Mouse (Mus musculus) intestine, embryonic 14.5 days (tissue): Measurements from ENCODE around the gene Akt1. TPM values are rescaled to one million over a fixed set of nuclear protein-coding genes. Genes with fewer than 3 reads are reported as not detected.

ENCODE experiments used
- ATAC-seq: fragments of 200-750 bp; cut with Nextera tagmentation; replicated peaks from 2 replicates; pipeline ENCODE4 v1.8.0; 2017; ENCODE audit warnings: low read depth, moderate number of reproducible peaks, moderate TSS enrichment, moderate library complexity; ENCODE audit not compliant: low FRiP score, low TSS enrichment
- DNase-seq: peaks from one replicate; pipeline ENCODE4 v3.0.0-alpha.2; 2018; ENCODE audit warnings: low spot score
- H3K27ac ChIP-seq: fragments of 300-500 bp; sonication (generic); 2 replicates; pipeline ENCODE4 v1.5.1; 2014; ENCODE audit warnings: low read depth, mild to moderate bottlenecking, control low read depth
- H3K27me3 ChIP-seq: fragments of 300-500 bp; sonication (generic); replicated peaks from 2 replicates; pipeline ENCODE4 v1.6.1; 2014; ENCODE audit warnings: low read length, control low read depth; ENCODE audit not compliant: control insufficient read depth, insufficient read depth
- H3K36me3 ChIP-seq: fragments of 300-500 bp; sonication (generic); 2 replicates; pipeline ENCODE4 v1.6.1; 2014; ENCODE audit warnings: low read length, control low read depth; ENCODE audit not compliant: control insufficient read depth, insufficient read depth
- H3K4me1 ChIP-seq: fragments of 300-500 bp; sonication (generic); replicated peaks from 2 replicates; pipeline ENCODE4 v1.6.1; 2014; ENCODE audit warnings: low read length, control low read depth, mixed read lengths; ENCODE audit not compliant: control insufficient read depth, insufficient read depth
- H3K4me2 ChIP-seq: fragments of 300-500 bp; sonication (generic); 2 replicates; pipeline ENCODE4 v1.6.1; 2014; ENCODE audit warnings: low read length
- H3K4me3 ChIP-seq: fragments of 300-500 bp; sonication (generic); 2 replicates; pipeline ENCODE4 v1.5.1; 2014; ENCODE audit warnings: low read depth, low read length, control low read depth, mixed read lengths
- H3K9ac ChIP-seq: fragments of 300-500 bp; sonication (generic); 2 replicates; pipeline ENCODE4 v1.6.1; 2014; ENCODE audit warnings: mild to moderate bottlenecking, low read length
- H3K9me3 ChIP-seq: fragments of 300-500 bp; sonication (generic); 2 replicates; pipeline ENCODE4 v1.6.1; 2016; ENCODE audit warnings: low read length, control low read depth; ENCODE audit not compliant: control insufficient read depth
- WGBS: fragments of 180-500 bp; shearing (Covaris S2); extraction: QIAGEN DNeasy Blood & Tissue Kit; methylation state at CpG from one replicate; pipeline ENCODE4 v1.1.7; 2014; 5-methylcytosine and 5-hydroxymethylcytosine counted together
- polyA plus RNA-seq: library from polyadenylated mRNA; unstranded; fragments of >200 nt; fragmentation: Nextera tagmentation; extraction: Ambion mirVana; gene quantifications from 2 replicates; pipeline ENCODE4 v1.2.1, GENCODE M21; 2014

Gene Akt1
- polyA plus RNA-seq, 1 experiment from 2014 or later: 56.2 TPM

GRCm38 (mm10) chr12:112677943-112678554 lies 3.4 kb upstream of the Akt1 start:
- H3K4me1 ChIP-seq: peaks cover 26% of the 10 kb centered on the region

GRCm38 (mm10) chr12:112677076-112677475 lies 2.4 kb upstream of the Akt1 start:
- no peak for DNase-seq
- Histone ChIP-seq H3K9ac (no peak overlapping the region), H3K27ac (no peak overlapping the region), H3K4me3 (no peak overlapping the region), H3K4me1 (peaks cover 34% of the 10 kb centered on the region), H3K27me3 (peaks cover 15% of the 10 kb centered on the region), H3K36me3 (no peaks in the 10 kb centered on the region), H3K9me3 (no peaks in the 10 kb centered on the region), H3K4me2 (no peak overlapping the region)
- ATAC-seq: no peak
- 56% methylated on average over 5 of the region's 5 CpGs for WGBS

More at GRCm38 (mm10) chr12:112677943-112678554, 3.4 kb upstream of the Akt1 start:
- Histone ChIP-seq H3K36me3 (no peaks in the 10 kb centered on the region), H3K4me3 (peak overlapping the region; percentile 65), H3K27ac (peak overlapping the region; percentile 83), H3K9me3 (no peaks in the 10 kb centered on the region), H3K9ac (peak overlapping the region; percentile 60), H3K4me2 (peak overlapping the region; percentile 94), H3K27me3 (peaks cover 15% of the 10 kb centered on the region)
- ATAC-seq: no peak
- DNase-seq: no peak
- 20% methylated on average over 19 of the region's 19 CpGs for WGBS

GRCm38 (mm10) chr12:112675245-112676035 lies 756 bp upstream of the Akt1 start:
- Histone ChIP-seq H3K27me3 (peaks cover 11% of the 10 kb centered on the region), H3K9me3 (no peaks in the 10 kb centered on the region), H3K4me3 (peak overlapping the region; percentile 96), H3K4me1 (peaks cover 51% of the 10 kb centered on the region), H3K4me2 (peak overlapping the region; percentile 93), H3K9ac (peak overlapping the region; percentile 97), H3K27ac (peak overlapping the region; percentile 96), H3K36me3 (peaks cover 13% of the 10 kb centered on the region)
- 17% methylated on average over 18 of the region's 18 CpGs for WGBS
- DNase-seq (peak; percentile 89), ATAC-seq (peak; percentile 34)

GRCm38 (mm10) chr12:112673576-112674091 lies 1.1 kb downstream of the Akt1 start:
- Histone ChIP-seq H3K36me3 (peaks cover 31% of the 10 kb centered on the region), H3K27me3 (no peaks in the 10 kb centered on the region), H3K27ac (peak overlapping the region; percentile 96), H3K9ac (peak overlapping the region; percentile 97), H3K4me2 (peak overlapping the region; percentile 93), H3K9me3 (no peaks in the 10 kb centered on the region), H3K4me3 (peak overlapping the region; percentile 96), H3K4me1 (peaks cover 47% of the 10 kb centered on the region)
- peak; percentile 73 for DNase-seq
- 1% methylated on average over 60 of the region's 68 CpGs for WGBS
- ATAC-seq: peak; percentile 2; the same call in 1 of the 2 replicates

DNA sequence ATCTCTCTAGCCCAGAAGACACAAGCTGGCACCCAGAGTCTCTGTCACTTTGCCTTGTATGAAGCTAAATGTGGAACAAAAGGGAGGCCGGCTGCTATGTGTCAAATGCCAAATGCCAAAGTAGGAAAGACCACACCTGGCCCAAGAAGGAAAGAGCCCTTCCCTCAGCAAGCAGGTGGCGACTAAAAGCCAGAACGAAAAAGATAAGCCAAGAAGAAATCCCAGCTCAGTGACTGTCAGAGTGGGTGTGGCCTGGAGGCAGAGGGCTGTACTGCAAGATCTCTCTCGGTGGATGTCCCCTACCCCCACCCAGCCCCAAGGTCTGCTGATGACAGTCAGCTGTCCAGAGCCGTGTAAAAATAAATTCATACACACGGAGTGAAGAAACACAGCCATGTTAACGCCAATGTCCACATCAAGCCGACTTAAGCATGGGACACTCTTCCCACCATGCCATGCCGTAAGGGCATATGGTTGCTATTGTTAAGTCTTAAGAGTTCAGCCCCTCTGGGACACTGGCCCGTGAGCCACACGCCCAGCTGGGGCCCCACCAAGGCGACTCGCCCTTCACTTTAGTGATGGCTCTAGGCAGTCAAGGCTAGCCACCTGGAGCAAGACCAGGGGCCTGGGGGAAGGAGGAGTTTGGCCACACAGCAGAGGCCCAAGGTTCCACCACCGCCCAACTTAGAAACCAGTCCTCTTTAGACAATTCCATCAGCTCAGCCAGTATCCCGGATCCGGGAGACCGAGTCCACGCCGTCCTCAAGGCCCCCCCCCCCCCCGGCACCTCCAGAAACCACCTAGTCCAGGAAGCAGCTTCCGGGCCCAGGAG lies 1.7 kb downstream of the Akt1 start:
- ATAC-seq (peak; percentile 1; the same call in 1 of the 2 replicates), DNase-seq (peak; percentile 75)
- Histone ChIP-seq H3K4me1 (peaks cover 44% of the 10 kb centered on the region), H3K27ac (peak overlapping the region; percentile 96), H3K9me3 (no peaks in the 10 kb centered on the region), H3K9ac (peak overlapping the region; percentile 97), H3K4me3 (peak overlapping the region; percentile 96), H3K27me3 (no peaks in the 10 kb centered on the region), H3K4me2 (peak overlapping the region; percentile 93), H3K36me3 (peaks cover 38% of the 10 kb centered on the region)
- WGBS: 5% methylated on average over 15 of the region's 21 CpGs

DNA sequence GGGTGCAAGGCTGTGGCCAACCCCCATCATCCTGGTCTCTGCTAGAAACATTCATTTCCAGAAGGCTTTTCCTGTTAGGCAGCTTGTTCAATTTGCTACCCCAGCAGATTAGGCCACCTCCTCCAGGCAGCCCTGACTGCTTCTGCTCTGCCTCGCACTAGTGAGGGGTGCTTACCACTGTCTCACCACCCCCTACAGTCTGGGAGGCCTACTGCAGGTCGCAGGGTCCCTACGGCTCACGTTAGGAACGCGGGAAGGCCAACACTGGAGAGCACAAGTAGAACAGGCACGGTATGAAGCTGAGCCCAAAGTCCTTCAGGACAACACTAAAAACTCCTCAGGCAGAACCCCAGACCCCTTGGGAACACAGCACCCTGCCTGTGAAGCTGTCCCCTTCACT lies 2.8 kb downstream of the Akt1 start:
- H3K9me3 ChIP-seq: no peaks in the 10 kb centered on the region
- peak overlapping the region; percentile 97 for H3K9ac ChIP-seq
- 79% methylated on average over 7 of the region's 7 CpGs for WGBS
- peak overlapping the region; percentile 93 for H3K4me2 ChIP-seq
- H3K36me3 ChIP-seq: peaks cover 49% of the 10 kb centered on the region
- peaks cover 36% of the 10 kb centered on the region for H3K4me1 ChIP-seq
- ATAC-seq (no peak), DNase-seq (no peak)
- no peaks in the 10 kb centered on the region for H3K27me3 ChIP-seq
- no peak overlapping the region; the same call in 1 of the 2 replicates for H3K27ac ChIP-seq
- no peak overlapping the region for H3K4me3 ChIP-seq

DNA sequence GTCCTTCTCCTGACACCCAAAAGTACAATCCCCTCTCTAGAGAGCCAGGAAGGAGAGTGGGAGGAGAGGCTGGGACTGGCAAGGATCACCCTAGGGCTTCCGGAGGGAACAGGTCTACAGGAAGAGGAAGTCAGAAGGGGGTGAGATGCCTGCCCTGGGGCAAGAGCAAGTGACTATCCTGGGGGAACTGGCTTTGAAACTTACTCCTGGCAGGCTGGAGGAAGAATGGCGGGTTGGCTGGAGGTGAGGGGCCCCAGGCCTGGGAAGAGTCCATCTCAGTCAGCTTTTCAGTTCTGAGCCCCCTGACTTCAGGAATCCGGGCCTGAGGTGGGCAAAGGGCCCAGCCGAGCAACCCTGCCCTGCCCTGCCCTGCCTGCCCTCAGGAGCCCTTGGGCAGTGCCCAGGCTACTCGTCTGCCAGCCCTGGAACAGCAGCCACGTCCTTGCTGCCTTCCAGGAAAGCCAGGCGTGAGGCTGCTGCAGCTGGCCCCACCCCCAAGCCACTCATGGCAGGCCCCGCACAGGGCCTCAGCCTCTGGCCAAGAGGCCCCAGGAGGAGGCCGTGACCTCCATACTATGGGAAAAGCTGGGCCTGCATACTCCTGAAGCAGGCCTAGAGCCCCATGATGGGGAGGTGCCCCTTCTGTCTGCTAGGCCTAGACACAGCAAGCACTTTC lies 3.8 kb downstream of the Akt1 start:
- WGBS: 42% methylated on average over 9 of the region's 9 CpGs

More for the DNA sequence above, 3.8 kb downstream of the Akt1 start:
- Histone ChIP-seq H3K27ac (peak overlapping the region; percentile 43; the same call in 1 of the 2 replicates), H3K4me1 (peaks cover 38% of the 10 kb centered on the region), H3K27me3 (no peaks in the 10 kb centered on the region), H3K4me2 (peak overlapping the region; percentile 93), H3K9me3 (no peaks in the 10 kb centered on the region), H3K4me3 (no peak overlapping the region), H3K9ac (peak overlapping the region; percentile 22), H3K36me3 (peaks cover 58% of the 10 kb centered on the region)
- no peak for DNase-seq
- no peak for ATAC-seq
